ENCODE assay signal across 7 mouse cellular contexts in the genomic region with DNA sequence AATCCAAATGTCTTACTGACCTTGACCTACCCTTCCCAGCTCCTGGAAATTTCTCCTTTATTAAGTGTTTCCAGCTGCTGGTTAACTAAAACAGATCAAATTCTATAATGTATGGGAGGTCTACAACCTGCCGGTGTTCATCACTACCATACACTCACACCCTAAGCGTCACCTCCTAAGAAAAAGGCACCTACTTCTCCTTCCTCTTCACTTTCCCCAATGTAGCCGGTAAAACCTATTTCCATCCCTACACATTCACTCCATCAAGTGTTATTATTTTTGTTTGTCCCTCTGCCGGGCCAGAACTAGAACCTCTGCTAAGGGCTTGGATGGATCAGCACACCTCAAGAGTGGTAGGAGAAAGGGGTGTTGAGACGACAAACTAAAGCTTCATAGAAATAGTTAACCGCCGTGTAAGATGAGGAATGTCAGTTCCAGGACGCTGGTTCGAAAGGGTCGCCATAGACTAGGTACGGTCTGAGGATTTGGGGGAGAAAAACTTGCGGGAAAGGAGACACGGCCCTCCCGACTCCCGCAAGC. TPM values are rescaled to one million over a fixed set of nuclear protein-coding genes. Genes with fewer than 3 reads are reported as not detected.
DNase-seq lines count a peak whose midpoint lies in the region; ATAC-seq lines count a peak whose summit lies in the region.

No protein-coding gene starts in this region.

- no peak overlapping the region for H3K27ac ChIP-seq in lung, embryonic 16.5 days (ENCODE audit: low read length)
- H3K27ac ChIP-seq in limb, embryonic 13.5 days = peak overlapping the region; percentile 69
- no peak overlapping the region for H3K27ac ChIP-seq in stomach, embryonic 15.5 days

- peak overlapping the region; percentile 90 for H3K4me3 ChIP-seq in lung, embryonic 16.5 days (ENCODE audit: low read length)
- peak overlapping the region; percentile 86 for H3K4me3 ChIP-seq in limb, embryonic 13.5 days
- H3K4me3 ChIP-seq in stomach, embryonic 15.5 days (replicated peaks) = peak overlapping the region; percentile 81

- ATAC-seq in lung, embryonic 16.5 days (ENCODE audit: low read depth) = no peak; the same call in 1 of the 2 replicates
- peak; percentile 54 for ATAC-seq in erythroblast, adult 5-6 weeks (replicated peaks; ENCODE audit: low FRiP score, poor library complexity, severe bottlenecking)
- peak; percentile 21 for ATAC-seq in limb, embryonic 13.5 days (ENCODE audit: low FRiP score, low read depth)
- ATAC-seq in stomach, embryonic 15.5 days (ENCODE audit: insufficient read depth, low FRiP score, low read depth) = peak; percentile 33; the same call in 1 of the 2 replicates

- no peak for DNase-seq in lung, adult 18-20 months
- no peak for DNase-seq in testis, postnatal 14 days (ENCODE audit: low spot score)
- DNase-seq in urinary bladder, postnatal 36 days (ENCODE audit: low spot score in 2 of 2) = no peak

- no peaks in the 10 kb centered on the region; the same call in 1 of the 2 replicates for H3K27me3 ChIP-seq in lung, embryonic 16.5 days (ENCODE audit: control insufficient read depth, insufficient read depth, low read depth, low read length)
- no peaks in the 10 kb centered on the region for H3K27me3 ChIP-seq in limb, embryonic 13.5 days
- H3K27me3 ChIP-seq in stomach, embryonic 15.5 days (replicated peaks) = no peaks in the 10 kb centered on the region

- no peaks in the 10 kb centered on the region for H3K9me3 ChIP-seq in lung, embryonic 16.5 days (ENCODE audit: control insufficient read depth, low read length)
- no peaks in the 10 kb centered on the region for H3K9me3 ChIP-seq in limb, embryonic 13.5 days
- H3K9me3 ChIP-seq in stomach, embryonic 15.5 days = no peaks in the 10 kb centered on the region

- peak overlapping the region; percentile 86 for H3K4me2 ChIP-seq in lung, embryonic 16.5 days (ENCODE audit: low read depth, low read length)
- H3K4me2 ChIP-seq in limb, embryonic 13.5 days (replicated peaks) = peak overlapping the region; percentile 87
- H3K4me2 ChIP-seq in stomach, embryonic 15.5 days = peak overlapping the region; percentile 83

- H3K4me1 ChIP-seq in lung, embryonic 16.5 days (replicated peaks; ENCODE audit: control insufficient read depth, insufficient read depth, low read length) = peaks cover 13% of the 10 kb centered on the region
- peaks cover 20% of the 10 kb centered on the region for H3K4me1 ChIP-seq in limb, embryonic 13.5 days
- peaks cover 11% of the 10 kb centered on the region; the same call in 1 of the 2 replicates for H3K4me1 ChIP-seq in stomach, embryonic 15.5 days

- H3K9ac ChIP-seq in lung, embryonic 16.5 days (ENCODE audit: low read length) = peak overlapping the region; percentile 91
- H3K9ac ChIP-seq in limb, embryonic 13.5 days = peak overlapping the region; percentile 89
- H3K9ac ChIP-seq in stomach, embryonic 15.5 days = peak overlapping the region; percentile 37

- peaks cover 8% of the 10 kb centered on the region for H3K36me3 ChIP-seq in lung, embryonic 16.5 days (ENCODE audit: control insufficient read depth, insufficient read depth, low read length)
- peaks cover 20% of the 10 kb centered on the region for H3K36me3 ChIP-seq in limb, embryonic 13.5 days
- H3K36me3 ChIP-seq in stomach, embryonic 15.5 days = peaks cover 11% of the 10 kb centered on the region; the same call in 1 of the 2 replicates

- WGBS in lung, embryonic 16.5 days = 6% methylated on average over 15 of the region's 15 CpGs
- 2% methylated on average over 15 of the region's 15 CpGs for WGBS in limb, embryonic 13.5 days
- 5% methylated on average over 15 of the region's 15 CpGs for WGBS in stomach, embryonic 15.5 days

RNA-seq across cellular contexts. Expression of a gene that starts 0.4 kb away (rescaled TPM):
- polyA plus RNA-seq in lung, embryonic 16.5 days (2015; fragmentation: Nextera tagmentation; extraction: Ambion mirVana) = 15.6 and 17.1 TPM in 2 replicates
- total RNA-seq in erythroblast, adult 5-6 weeks (2015; ENCODE audit: low replicate concordance) = 5.6 and 8.5 TPM in 2 replicates
- total RNA-seq in erythroblast, adult 5-6 weeks (2017; ENCODE audit: low replicate concordance) = 1.3 TPM in 1 of 2 replicates, not detected in the other
- polyA plus RNA-seq in limb, embryonic 13.5 days (2015; fragmentation: Nextera tagmentation; extraction: Ambion mirVana) = 15.0 and 15.3 TPM in 2 replicates
- 11.8 and 15.1 TPM in 2 replicates for polyA plus RNA-seq in stomach, embryonic 15.5 days (2015; fragmentation: Nextera tagmentation; extraction: Ambion mirVana)

RNA-seq across cellular contexts. Expression of a gene that starts 0.5 kb away (rescaled TPM):
- polyA plus RNA-seq in lung, embryonic 16.5 days (2015; fragmentation: Nextera tagmentation; extraction: Ambion mirVana) = 23.9 and 24.0 TPM in 2 replicates
- 2.1 and 6.7 TPM in 2 replicates for total RNA-seq in erythroblast, adult 5-6 weeks (2015; ENCODE audit: low replicate concordance)
- total RNA-seq in erythroblast, adult 5-6 weeks (2017; ENCODE audit: low replicate concordance) = 3.8 and 7.5 TPM in 2 replicates
- polyA plus RNA-seq in limb, embryonic 13.5 days (2015; fragmentation: Nextera tagmentation; extraction: Ambion mirVana) = 22.8 and 24.2 TPM in 2 replicates
- 18.3 and 18.6 TPM in 2 replicates for polyA plus RNA-seq in stomach, embryonic 15.5 days (2015; fragmentation: Nextera tagmentation; extraction: Ambion mirVana)

RNA-seq across cellular contexts. Expression of a gene that starts 25.9 kb away (rescaled TPM):
- polyA plus RNA-seq in lung, embryonic 16.5 days (2015; fragmentation: Nextera tagmentation; extraction: Ambion mirVana) = not detected in 2 replicates
- not detected in 2 replicates for total RNA-seq in erythroblast, adult 5-6 weeks (2015; ENCODE audit: low replicate concordance)
- not detected in 2 replicates for total RNA-seq in erythroblast, adult 5-6 weeks (2017; ENCODE audit: low replicate concordance)
- not detected in 2 replicates for polyA plus RNA-seq in limb, embryonic 13.5 days (2015; fragmentation: Nextera tagmentation; extraction: Ambion mirVana)
- polyA plus RNA-seq in stomach, embryonic 15.5 days (2015; fragmentation: Nextera tagmentation; extraction: Ambion mirVana) = not detected in 2 replicates

RNA-seq across cellular contexts. Expression of a gene that starts 35.3 kb away (rescaled TPM):
- 5.2 and 6.4 TPM in 2 replicates for polyA plus RNA-seq in lung, embryonic 16.5 days (2015; fragmentation: Nextera tagmentation; extraction: Ambion mirVana)
- 2.1 TPM in 1 of 2 replicates, not detected in the other for total RNA-seq in erythroblast, adult 5-6 weeks (2015; ENCODE audit: low replicate concordance)
- total RNA-seq in erythroblast, adult 5-6 weeks (2017; ENCODE audit: low replicate concordance) = 0.70 TPM in 1 of 2 replicates, not detected in the other
- polyA plus RNA-seq in limb, embryonic 13.5 days (2015; fragmentation: Nextera tagmentation; extraction: Ambion mirVana) = 16.6 and 16.7 TPM in 2 replicates
- polyA plus RNA-seq in stomach, embryonic 15.5 days (2015; fragmentation: Nextera tagmentation; extraction: Ambion mirVana) = 8.3 and 9.8 TPM in 2 replicates

RNA-seq across cellular contexts. Expression of a gene that starts 36.4 kb away (rescaled TPM):
- 3.6 and 4.6 TPM in 2 replicates for polyA plus RNA-seq in lung, embryonic 16.5 days (2015; fragmentation: Nextera tagmentation; extraction: Ambion mirVana)
- total RNA-seq in erythroblast, adult 5-6 weeks (2015; ENCODE audit: low replicate concordance) = 9.4 and 13.6 TPM in 2 replicates
- 5.3 and 7.8 TPM in 2 replicates for total RNA-seq in erythroblast, adult 5-6 weeks (2017; ENCODE audit: low replicate concordance)
- polyA plus RNA-seq in limb, embryonic 13.5 days (2015; fragmentation: Nextera tagmentation; extraction: Ambion mirVana) = 5.2 and 5.8 TPM in 2 replicates
- polyA plus RNA-seq in stomach, embryonic 15.5 days (2015; fragmentation: Nextera tagmentation; extraction: Ambion mirVana) = 6.4 TPM in 2 replicates

Comparison
In these comparisons a context has a peak if more than half of its experiments do, and no peak if none do; other contexts are left out.
1. H3K9ac ChIP-seq: peak in every context shown above with its lines; median percentile 91 in lung, embryonic 16.5 days; 89 in limb, embryonic 13.5 days; 37 in stomach, embryonic 15.5 days.